ENCODE assay signal across 8 mouse cellular contexts in the genomic region with DNA sequence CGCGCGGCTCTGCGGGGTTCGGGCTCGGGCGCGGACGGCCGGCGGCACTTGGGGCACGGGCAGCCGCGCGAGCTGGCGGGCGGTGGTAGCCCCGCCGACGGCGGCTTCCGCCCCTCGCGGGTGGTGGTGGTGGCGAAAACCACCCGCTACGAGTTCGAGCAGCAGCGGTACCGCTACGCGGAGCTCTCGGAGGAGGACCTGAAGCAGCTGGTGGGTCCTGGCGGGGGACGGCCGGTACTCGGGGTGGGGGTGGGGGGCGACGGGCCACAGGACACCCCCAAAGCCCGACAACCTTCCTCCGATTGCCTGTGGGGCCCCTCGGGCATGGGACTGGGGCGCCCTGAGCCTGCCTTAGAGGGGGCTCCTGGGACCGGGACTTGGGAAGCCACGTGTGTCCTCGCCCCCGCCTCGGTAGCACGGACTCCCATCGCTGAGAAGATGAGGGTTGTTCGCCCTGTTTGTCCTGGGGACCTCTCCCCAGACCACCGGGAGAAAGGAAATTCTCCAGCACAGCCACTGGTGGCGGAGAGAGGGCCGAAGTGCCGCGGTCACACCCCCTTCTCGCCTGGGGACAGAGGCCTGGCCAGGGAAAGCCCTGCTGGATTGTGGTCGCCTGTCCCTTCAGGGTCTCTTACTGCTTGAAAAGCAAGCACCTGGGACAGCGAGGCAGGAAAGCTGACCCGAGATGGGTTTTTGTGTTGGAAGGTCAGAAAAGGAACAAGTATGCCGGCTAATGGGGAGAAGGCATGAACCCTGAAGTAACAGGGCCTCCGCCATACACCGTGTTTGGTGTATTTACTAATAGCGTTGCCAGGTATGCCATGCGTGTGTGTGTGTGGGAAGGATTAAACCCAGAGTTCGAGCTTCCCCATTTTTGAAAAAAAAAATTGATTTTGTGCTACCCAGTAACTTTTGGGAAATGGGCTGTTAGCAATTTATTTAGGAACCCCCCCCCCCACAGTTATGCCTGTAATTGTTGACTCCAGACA. TPM values are rescaled to one million over a fixed set of nuclear protein-coding genes. Genes with fewer than 3 reads are reported as not detected.
DNase-seq lines count a peak whose midpoint lies in the region; TF ChIP-seq lines count a peak whose summit lies in the region.

No protein-coding gene starts in this region.

- peak overlapping the region; percentile 96 for H3K9ac ChIP-seq in ES-E14 (ENCODE audit: insufficient read depth, low read depth, low read length, poor library complexity, severe bottlenecking)

- peaks cover 2 to 8% of the 10 kb centered on the region in 2 experiments for H3K4me1 ChIP-seq in ES-E14 (ENCODE audit: control insufficient read depth in 2 of 2, insufficient read depth in 2 of 2, low read length in 2 of 2, poor library complexity in 1 of 2)
- H3K4me1 ChIP-seq in forebrain, embryonic 10.5 days: peaks cover 57% of the 10 kb centered on the region

- no peaks in the 10 kb centered on the region for H3K36me3 ChIP-seq in ES-E14 (ENCODE audit: control insufficient read depth, insufficient read depth, low read length, poor library complexity, severe bottlenecking)
- peaks cover 4% of the 10 kb centered on the region; the same call in 1 of the 2 replicates for H3K36me3 ChIP-seq in forebrain, embryonic 10.5 days (replicated peaks)

- intact Hi-C loops in heart, postnatal 14 days (cut with DNase I): loop anchor here (2.0 kb wide), 1 partner anchor 69 kb away; a partner anchor contains a TSS

- DNase-seq in ES-E14 (ENCODE audit: low read depth, low spot score): no peak
- DNase-seq in adrenal gland, postnatal 36 days: peak; percentile 61 to 67
- DNase-seq in forebrain, embryonic 10.5 days (ENCODE audit: extremely low spot score, low spot score): peak; percentile 65
- peak; percentile 49 to 60 for DNase-seq in heart, postnatal 14 days
- DNase-seq in layer of hippocampus, adult 9-11 months: peak; percentile 26
- peak; percentile 65 to 67 for DNase-seq in lung, postnatal 4 days
- peak; percentile 38 for DNase-seq in right cerebral cortex, postnatal 14 days
- DNase-seq in c-Kit-positive CD71-positive TER-119-positive erythroid progenitor cells, embryonic 14.5 days (ENCODE audit: low spot score): no peak

- H3K27ac ChIP-seq in ES-E14 (ENCODE audit: insufficient read depth, low read depth, low read length, poor library complexity, severe bottlenecking): peak overlapping the region; percentile 62
- H3K27ac ChIP-seq in forebrain, embryonic 10.5 days: peak overlapping the region; percentile 98

- H3K4me3 ChIP-seq in ES-E14 (ENCODE audit: insufficient read depth in 1 of 2, low read depth in 1 of 2, low read length in 2 of 2, poor library complexity in 1 of 2, severe bottlenecking in 1 of 2): peak overlapping the region; percentile 86 to 99
- H3K4me3 ChIP-seq in forebrain, embryonic 10.5 days: peak overlapping the region; percentile 94

- H3K27me3 ChIP-seq in forebrain, embryonic 10.5 days (ENCODE audit: poor library complexity, severe bottlenecking): peaks cover 4% of the 10 kb centered on the region; the same call in 1 of the 2 replicates

- in situ Hi-C loops in ES-E14 (cut with MboI; ENCODE audit: low sequenced_read_pairs in 2 of 2, unreplicated experiment in 2 of 2): no loop called here

- WGBS in forebrain, embryonic 10.5 days: under 1% methylated on average over 66 of the region's 66 CpGs

- H3K9me3 ChIP-seq in ES-E14 (ENCODE audit: control insufficient read depth, insufficient read depth, low read depth, low read length): no peaks in the 10 kb centered on the region
- no peaks in the 10 kb centered on the region for H3K9me3 ChIP-seq in forebrain, embryonic 10.5 days

TF ChIP-seq in ES-E14, 5 proteins besides CTCF, POLR2A, EP300 and RAD21:
- TF ChIP-seq ZNF384 (IDR thresholded peaks at IDR 0.05; ENCODE audit: low read depth, low read length): no peak
- no peak for TF ChIP-seq ZC3H11A (IDR thresholded peaks at IDR 0.05; ENCODE audit: borderline replicate concordance, low read depth, low read length)
- TF ChIP-seq MAFK (IDR thresholded peaks at IDR 0.05; ENCODE audit: insufficient read depth, low read depth, low read length): no peak
- TF ChIP-seq CHD2 (IDR thresholded peaks at IDR 0.05; ENCODE audit: low read depth, low read length): no peak
- no peak for TF ChIP-seq HCFC1 (IDR thresholded peaks at IDR 0.05; ENCODE audit: borderline replicate concordance, insufficient read depth, low read length)

RNA-seq across cellular contexts. Expression of a gene that starts 0.8 kb away (rescaled TPM):
- 48.3 and 64.5 TPM in 2 replicates for total RNA-seq in ES-E14 (2012; rRNA removed)
- total RNA-seq in adrenal gland, postnatal 36 days (2021): 10 to 100 TPM; 57.9 to 79.4 TPM
- 30.1 and 30.4 TPM in 2 replicates for polyA plus RNA-seq in forebrain, embryonic 10.5 days (2016; fragmentation: Nextera tagmentation; extraction: Ambion mirVana)
- 10 to 100 TPM; 43.1 to 44.1 TPM for total RNA-seq in heart, postnatal 14 days (2021)

Comparison
In these comparisons a context has a peak if more than half of its experiments do, and no peak if none do; other contexts are left out.
1. DNase-seq: peak in adrenal gland, postnatal 36 days (2 of 2), forebrain, embryonic 10.5 days (single experiment), heart, postnatal 14 days (2 of 2), layer of hippocampus, adult 9-11 months (single experiment), lung, postnatal 4 days (2 of 2) and right cerebral cortex, postnatal 14 days (single experiment); none in ES-E14 (single experiment) and c-Kit-positive CD71-positive TER-119-positive erythroid progenitor cells, embryonic 14.5 days (single experiment).